Mouse (Mus musculus) T-helper 17 cell (primary cell): ENCODE measurements around the gene Cotl1.

Source experiments
- in situ Hi-C, 2 experiments: fragments of 300-600 bp; cut with MboI, MseI; formaldehyde crosslinking; loops; 1 replicate in 1 of 2; 2 replicates in 1 of 2; pipeline ENCODE4 v1.15.1; 2025; ENCODE audit warnings: high pct_unique_total_duplicates in 2 of 2

The Cotl1 gene

DNA sequence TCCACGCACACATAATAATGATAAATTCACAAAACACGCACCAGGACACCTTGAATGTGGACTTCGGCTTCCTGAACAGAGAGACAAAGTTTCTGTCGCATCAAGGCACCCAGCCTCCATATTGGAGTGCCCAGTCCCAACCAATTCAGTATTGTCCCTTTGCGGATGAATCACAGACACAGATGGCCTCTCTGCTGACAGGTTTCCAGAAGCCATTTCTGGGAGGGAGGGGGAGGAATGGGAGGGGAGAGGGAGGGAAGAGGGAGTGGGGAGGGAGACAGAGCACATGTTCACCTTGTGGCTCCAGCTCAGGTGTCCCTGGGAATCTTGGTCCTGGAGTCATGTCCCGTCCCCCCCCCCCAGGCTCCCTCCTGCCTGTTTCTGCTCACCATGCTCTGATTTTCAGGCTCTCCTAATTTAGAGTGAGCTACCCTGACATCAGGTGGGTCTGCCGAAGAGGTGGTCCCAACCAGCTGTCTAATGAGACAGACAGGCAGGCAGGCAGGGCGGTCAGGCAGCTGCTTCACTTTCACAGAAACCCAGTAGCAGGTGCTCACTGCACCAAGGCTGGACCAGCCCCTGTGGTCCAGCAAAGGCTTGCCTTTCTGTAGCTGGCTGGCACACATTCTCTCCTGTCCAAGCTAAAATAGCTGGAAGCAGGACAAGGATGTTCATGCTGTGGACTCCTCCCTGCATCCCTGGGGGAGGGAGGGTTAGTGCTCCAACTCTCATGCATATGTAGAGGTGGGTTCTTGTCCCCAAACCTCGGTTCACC is 51.5 kb downstream of the Cotl1 start:
- in situ Hi-C loops, result loop anchor here in 1 of 2 experiments (25.0 kb wide), 1 partner anchor 1799 kb away; the partner anchor contains the start of genes Fbxo31 and Map1lc3b

- in situ Hi-C loops, result loop anchor here in 1 of 2 experiments (25.0 kb wide), 1 partner anchor 1800 kb away; the partner anchor contains the start of genes Fbxo31 and Map1lc3b
Measured at GRCm38 (mm10) chr8:119787341-119787740, 53.0 kb downstream of the Cotl1 start.

DNA sequence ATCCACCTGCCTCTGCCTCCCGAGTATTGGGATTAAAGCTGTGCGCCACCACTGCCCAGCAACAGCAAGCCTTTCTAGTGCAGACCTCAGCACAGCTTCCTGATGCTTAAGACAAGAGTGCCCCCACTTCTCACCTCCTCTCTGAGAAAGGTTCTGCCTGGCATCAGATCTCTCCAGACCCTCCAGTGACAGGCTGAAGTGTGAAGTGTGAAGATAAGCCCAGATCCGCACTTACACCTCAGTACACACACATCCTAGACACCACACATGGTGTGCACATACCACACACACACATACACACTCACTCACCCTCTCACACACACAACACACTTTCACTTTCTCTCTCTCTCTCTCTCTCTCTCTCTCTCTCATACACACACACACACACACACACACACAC is 53.5 kb downstream of the Cotl1 start:
- in situ Hi-C loops, result loop anchor here in 1 of 2 experiments (25.0 kb wide), 1 partner anchor 1800 kb away; the partner anchor contains the start of genes Fbxo31 and Map1lc3b

- in situ Hi-C loops, result loop anchor here in 1 of 2 experiments (25.0 kb wide), 1 partner anchor 1801 kb away; the partner anchor contains the start of genes Fbxo31 and Map1lc3b
Measured at GRCm38 (mm10) chr8:119785764-119786405, 54.5 kb downstream of the Cotl1 start.

DNA sequence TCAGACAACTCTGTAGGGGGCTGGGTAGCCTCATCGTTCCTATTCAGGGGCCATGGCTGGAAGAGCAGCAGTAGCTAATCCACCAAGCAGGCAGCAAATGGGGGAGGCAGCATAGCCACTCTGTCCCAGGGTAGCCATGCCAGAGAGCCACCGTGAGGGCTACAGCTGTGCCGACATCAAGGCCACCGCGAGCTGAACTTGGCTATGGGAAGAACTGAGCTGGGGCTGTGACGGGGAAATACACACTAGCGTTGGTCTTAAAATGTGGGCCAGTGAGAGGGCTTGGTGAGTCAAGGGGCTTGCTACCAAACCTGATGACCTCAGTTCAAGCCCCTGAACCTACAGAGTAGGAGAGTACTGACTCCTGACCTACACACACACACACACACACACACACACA is 55.7 kb downstream of the Cotl1 start:
- in situ Hi-C loops, result loop anchor here (5.0 to 25.0 kb wide), 2 partner anchors 58 to 1803 kb away; partner anchors contain the start of genes Cotl1 (in 1 of the 2), Fbxo31 (in 1 of the 2) and Map1lc3b (in 1 of the 2)

DNA sequence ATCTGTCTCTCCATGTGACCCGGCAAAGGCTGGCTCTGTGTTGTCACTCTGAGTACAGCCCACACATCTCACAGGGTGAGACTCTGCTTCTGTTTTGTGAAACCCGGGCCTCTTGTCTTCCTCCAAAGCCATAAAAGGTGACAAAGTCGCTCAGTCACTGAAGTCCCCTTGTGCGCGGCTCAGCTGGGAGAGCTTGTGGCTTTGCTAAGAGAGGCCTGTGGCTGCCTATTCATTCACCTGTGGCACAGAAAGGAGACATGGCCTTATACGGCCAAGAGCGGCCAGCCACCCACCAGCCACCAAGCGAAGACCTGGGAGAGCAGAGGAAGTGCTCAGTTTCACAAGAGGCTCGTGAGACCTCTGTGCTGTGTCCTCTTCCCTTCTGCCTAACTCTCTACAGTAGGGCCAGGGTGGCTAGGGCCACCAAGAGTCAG is 56.2 kb downstream of the Cotl1 start:
- in situ Hi-C loops, result loop anchor here (5.0 to 25.0 kb wide), 2 partner anchors 58 to 1803 kb away; partner anchors contain the start of genes Cotl1 (in 1 of the 2), Fbxo31 (in 1 of the 2) and Map1lc3b (in 1 of the 2)

DNA sequence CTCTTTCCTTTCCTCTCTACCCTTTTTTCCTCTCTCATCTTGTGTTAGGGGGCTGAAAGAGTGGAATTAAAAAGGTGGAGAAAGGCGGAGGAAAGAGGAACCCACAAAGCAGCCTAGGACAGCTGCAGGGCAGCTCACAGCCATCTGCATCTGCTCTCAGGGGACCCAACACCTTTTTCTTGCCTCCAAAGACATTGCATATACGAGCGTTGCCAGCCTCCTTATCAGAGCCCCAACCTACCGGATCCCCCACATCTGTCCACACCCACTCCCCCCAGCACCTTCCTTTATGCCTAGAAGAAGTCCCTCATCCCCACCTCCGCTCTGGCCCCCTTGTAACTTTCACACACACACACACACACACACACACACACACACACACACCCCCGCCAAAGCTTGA is 56.8 kb downstream of the Cotl1 start:
- in situ Hi-C loops, result loop anchor here (5.0 to 25.0 kb wide), 2 partner anchors 59 to 1804 kb away; partner anchors contain the start of genes Cotl1 (in 1 of the 2), Fbxo31 (in 1 of the 2) and Map1lc3b (in 1 of the 2)

GRCm38 (mm10) chr8:119782715-119783114 is 57.6 kb downstream of the Cotl1 start:
- in situ Hi-C loops, result loop anchor here (5.0 to 25.0 kb wide), 2 partner anchors 60 to 1805 kb away; partner anchors contain the start of genes Cotl1 (in 1 of the 2), Fbxo31 (in 1 of the 2) and Map1lc3b (in 1 of the 2)

GRCm38 (mm10) chr8:119781086-119781840 is 59.1 kb downstream of the Cotl1 start:
- in situ Hi-C loops, result loop anchor here (5.0 to 25.0 kb wide), 2 partner anchors 61 to 1806 kb away; partner anchors contain the start of genes Cotl1 (in 1 of the 2), Fbxo31 (in 1 of the 2) and Map1lc3b (in 1 of the 2)

GRCm38 (mm10) chr8:119780402-119781049 is 59.8 kb downstream of the Cotl1 start:
- in situ Hi-C loops, result loop anchor here (5.0 to 25.0 kb wide), 2 partner anchors 62 to 1807 kb away; partner anchors contain the start of genes Cotl1 (in 1 of the 2), Fbxo31 (in 1 of the 2) and Map1lc3b (in 1 of the 2)

DNA sequence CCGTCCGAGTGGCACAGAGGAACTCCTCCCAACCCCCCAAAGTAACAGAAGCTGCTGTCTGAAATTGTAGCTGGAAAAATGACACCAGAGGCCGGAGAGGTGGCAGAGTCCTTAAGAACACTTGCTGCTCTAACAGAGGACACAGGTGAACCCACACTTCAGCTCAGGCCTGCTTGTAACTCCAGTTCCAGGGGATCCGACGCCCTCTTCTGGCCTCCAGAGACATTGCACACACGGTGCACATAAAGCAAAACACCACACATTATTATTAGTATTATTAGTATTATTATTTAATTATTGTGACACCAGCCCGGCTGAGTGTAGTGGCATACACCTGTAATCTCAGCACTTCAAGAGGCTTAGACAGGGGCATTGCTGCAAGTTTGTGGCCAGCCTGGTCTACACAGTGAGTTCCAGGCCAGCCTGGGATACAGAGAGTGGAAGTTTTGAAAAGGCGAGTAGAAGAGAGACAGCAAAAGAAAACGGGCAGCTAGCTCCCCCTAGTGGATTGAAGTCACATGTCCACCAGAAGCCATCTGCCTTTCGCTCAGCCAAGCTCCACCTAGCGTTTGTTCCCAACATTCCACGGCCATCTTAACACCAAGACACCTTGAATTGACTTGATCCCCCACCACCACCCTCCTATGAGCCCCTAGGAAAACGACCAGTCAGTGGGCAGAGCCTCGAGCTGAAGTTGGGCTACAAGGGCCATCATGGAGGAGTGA is 61.2 kb downstream of the Cotl1 start:
- in situ Hi-C loops, result loop anchor here (5.0 to 25.0 kb wide), 4 partner anchors 63 to 1808 kb away; partner anchors contain the start of genes Cotl1 (in 1 of the 2), Fbxo31 (in 1 of the 2) and Map1lc3b (in 1 of the 2)

GRCm38 (mm10) chr8:119778263-119778662 is 62.1 kb downstream of the Cotl1 start, which contains the start of gene Tldc1:
TSS of gene Tldc1 (minus strand) at chr8:119778416.
- in situ Hi-C loops, result loop anchor here (5.0 to 25.0 kb wide), 4 partner anchors 64 to 1809 kb away; partner anchors contain the start of genes Cotl1 (in 1 of the 2), Fbxo31 (in 1 of the 2) and Map1lc3b (in 1 of the 2)

GRCm38 (mm10) chr8:119777765-119778164 is 62.6 kb downstream of the Cotl1 start:
- in situ Hi-C loops, result loop anchor here (5.0 to 25.0 kb wide), 4 partner anchors 65 to 1810 kb away; partner anchors contain the start of genes Cotl1 (in 1 of the 2), Fbxo31 (in 1 of the 2) and Map1lc3b (in 1 of the 2)

GRCm38 (mm10) chr8:119776668-119777245 is 63.6 kb downstream of the Cotl1 start:
- in situ Hi-C loops, result loop anchor here (5.0 to 25.0 kb wide), 4 partner anchors 66 to 1811 kb away; partner anchors contain the start of genes Cotl1 (in 1 of the 2), Fbxo31 (in 1 of the 2) and Map1lc3b (in 1 of the 2)

- in situ Hi-C loops, result no loop called here
Measured at GRCm38 (mm10) chr8:119765761-119766444, 74.4 kb downstream of the Cotl1 start.

DNA sequence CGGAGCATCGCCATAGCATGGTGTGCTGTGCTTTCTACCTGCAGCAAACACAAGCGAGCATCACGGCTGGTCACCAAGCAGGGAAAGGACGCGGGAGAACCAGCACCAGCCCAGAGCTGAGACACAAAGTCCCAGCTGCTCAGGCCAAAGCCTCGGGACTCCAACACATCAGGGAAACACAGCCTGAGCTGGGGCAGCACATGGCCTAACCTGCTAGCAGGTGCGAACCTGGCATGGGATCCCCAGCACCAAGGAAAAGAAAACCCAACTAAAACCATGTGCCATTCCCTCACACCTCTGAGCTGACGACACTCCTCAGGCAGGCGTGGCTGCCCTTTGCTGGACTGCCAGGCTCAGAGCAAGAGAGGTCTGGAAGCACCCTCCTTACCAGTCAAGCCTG is 75.0 kb downstream of the Cotl1 start:
- in situ Hi-C loops, result no loop called here
